Mouse (Mus musculus) testis, adult 2 months (tissue): Measurements from ENCODE around the gene Clpb. TPM values are rescaled to one million over a fixed set of nuclear protein-coding genes. Genes with fewer than 3 reads are reported as not detected.

ENCODE experiments used
- H3K27ac ChIP-seq: fragments of 200-500 bp; 2 replicates; pipeline ENCODE4 v1.5.1; 2012; ENCODE audit warnings: low read depth, low read length; ENCODE audit not compliant: control insufficient read depth, insufficient read depth
- H3K27me3 ChIP-seq: fragments of 200-500 bp; 2 replicates; pipeline ENCODE4 v1.6.1; 2012; ENCODE audit warnings: mild to moderate bottlenecking, low read length, moderate library complexity; ENCODE audit not compliant: control insufficient read depth, insufficient read depth
- H3K36me3 ChIP-seq: fragments of 200-500 bp; 2 replicates; pipeline ENCODE4 v1.6.1; 2012; ENCODE audit warnings: mild to moderate bottlenecking, low read length; ENCODE audit not compliant: control insufficient read depth, insufficient read depth
- H3K4me1 ChIP-seq: fragments of 200-500 bp; 2 replicates; pipeline ENCODE4 v1.6.1; 2012; ENCODE audit warnings: low read length; ENCODE audit not compliant: control insufficient read depth, insufficient read depth
- H3K4me3 ChIP-seq: fragments of 200-500 bp; 2 replicates; pipeline ENCODE4 v1.5.1; 2012; ENCODE audit warnings: low read depth, mild to moderate bottlenecking, low read length, moderate library complexity, mixed read lengths; ENCODE audit not compliant: control insufficient read depth
- CTCF ChIP-seq: fragments of 200-500 bp; IDR thresholded peaks from 2 replicates; pipeline ENCODE4 v1.5.1; 2012; ENCODE audit warnings: low read depth, mild to moderate bottlenecking, inconsistent platforms, low read length, moderate library complexity; ENCODE audit not compliant: control insufficient read depth, insufficient read depth, insufficient replicate concordance
- POLR2A ChIP-seq: fragments of 200-500 bp; IDR thresholded peaks from 2 replicates; pipeline ENCODE4 v1.6.1; 2012; ENCODE audit warnings: low read depth, mild to moderate bottlenecking, inconsistent platforms, low read length, moderate library complexity; ENCODE audit not compliant: control insufficient read depth
- polyA plus RNA-seq: library from polyadenylated mRNA; depleted of rRNA; stranded (reverse); fragments of >200 nt; gene quantifications from 2 replicates; pipeline ENCODE4 v1.2.3, GENCODE M21; 2012

Clpb gene
- polyA plus RNA-seq, 1 experiment: 866 TPM

- peaks cover 32% of the 10 kb centered on the region for H3K4me1 ChIP-seq
- H3K27ac ChIP-seq: no peak overlapping the region
- TF ChIP-seq POLR2A (no peak), CTCF (peak; percentile 27; the same call in 1 of the 2 replicates)
- peaks cover 3% of the 10 kb centered on the region for H3K27me3 ChIP-seq
- peaks cover 2% of the 10 kb centered on the region; the same call in 1 of the 2 replicates for H3K36me3 ChIP-seq
- no peak overlapping the region for H3K4me3 ChIP-seq
These were observed 159.7 kb downstream of the Clpb start for GRCm38 (mm10) chr7:101822836-101823757.

DNA sequence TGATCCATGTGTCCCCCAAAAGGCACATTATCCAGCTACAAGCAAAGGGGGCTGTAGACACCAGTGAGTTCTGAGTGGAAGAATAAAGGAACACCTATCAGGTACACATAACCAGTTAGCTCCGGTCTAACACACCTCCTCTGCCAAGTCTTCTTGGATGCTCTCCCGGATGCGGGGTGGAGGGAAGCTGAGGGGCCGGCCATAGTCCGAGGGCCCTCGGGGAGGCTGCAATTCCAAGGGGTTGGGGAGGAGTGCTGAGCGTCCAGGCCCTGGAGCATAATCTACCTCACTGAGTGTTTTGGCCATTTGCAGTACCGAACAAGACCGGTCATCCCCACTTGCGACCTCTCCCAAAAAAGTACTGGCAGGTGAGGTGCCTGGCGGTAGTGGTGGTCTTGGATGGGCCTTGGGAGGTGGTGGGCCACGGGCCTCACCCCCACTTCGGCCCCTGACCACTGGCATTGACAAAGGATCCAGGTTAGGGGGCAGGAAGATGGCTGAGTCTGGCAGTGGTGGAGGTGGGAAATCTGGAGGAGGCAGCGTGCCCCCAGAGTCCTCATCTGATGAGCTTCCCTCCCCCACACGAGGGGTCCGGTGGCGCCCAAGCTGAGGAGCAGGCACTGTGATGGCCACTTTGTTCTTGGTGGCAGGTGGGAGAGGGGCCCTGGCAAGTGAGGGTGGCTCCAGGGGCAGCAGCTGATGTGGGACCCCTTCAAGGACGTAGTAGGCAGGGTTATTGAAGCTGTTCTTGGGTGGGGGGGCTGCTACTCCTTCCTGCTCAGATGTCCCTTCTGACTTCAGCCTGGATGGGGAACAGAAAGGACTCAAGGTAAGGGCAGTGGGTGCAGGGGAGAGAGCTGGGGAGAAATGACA is 160.6 kb downstream of the Clpb start:
- H3K36me3 ChIP-seq: peaks cover 2% of the 10 kb centered on the region; the same call in 1 of the 2 replicates
- peaks cover 25% of the 10 kb centered on the region for H3K4me1 ChIP-seq
- TF ChIP-seq CTCF: no peak
- no peak for TF ChIP-seq POLR2A
- no peak overlapping the region for H3K27ac ChIP-seq
- no peak overlapping the region for H3K4me3 ChIP-seq
- H3K27me3 ChIP-seq: peaks cover under 1% of the 10 kb centered on the region; the same call in 1 of the 2 replicates

GRCm38 (mm10) chr7:101830373-101830772 is 166.9 kb downstream of the Clpb start:
- Histone ChIP-seq H3K27ac (no peak overlapping the region), H3K4me1 (no peaks in the 10 kb centered on the region), H3K4me3 (no peak overlapping the region), H3K36me3 (peaks cover 2% of the 10 kb centered on the region), H3K27me3 (no peaks in the 10 kb centered on the region)
- TF ChIP-seq CTCF: no peak
- TF ChIP-seq POLR2A: no peak

DNA sequence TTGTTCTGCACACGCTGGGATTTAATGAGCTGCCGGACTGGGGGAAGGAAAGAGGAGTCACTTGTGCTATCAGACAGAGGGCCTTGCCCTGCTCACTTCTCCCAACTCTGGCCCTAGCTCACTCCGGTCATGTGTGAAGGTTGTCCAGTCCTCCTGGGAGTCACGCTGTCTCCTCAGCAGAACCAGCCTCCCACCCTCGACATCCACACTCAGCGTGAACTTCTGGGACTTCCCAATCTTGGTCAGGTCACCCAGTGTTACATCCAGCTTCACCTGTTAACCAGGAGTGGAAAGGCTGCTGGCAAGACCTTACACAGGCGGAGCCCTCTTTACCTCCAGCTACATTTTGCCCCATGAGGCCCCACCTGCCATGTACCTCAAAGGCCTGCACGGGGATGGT is 168.0 kb downstream of the Clpb start:
- no peak overlapping the region for H3K4me3 ChIP-seq
- TF ChIP-seq CTCF: no peak
- no peak for TF ChIP-seq POLR2A
- H3K4me1 ChIP-seq: peaks cover 5% of the 10 kb centered on the region
- no peak overlapping the region for H3K27ac ChIP-seq
- no peaks in the 10 kb centered on the region for H3K27me3 ChIP-seq
- peaks cover 2% of the 10 kb centered on the region for H3K36me3 ChIP-seq

DNA sequence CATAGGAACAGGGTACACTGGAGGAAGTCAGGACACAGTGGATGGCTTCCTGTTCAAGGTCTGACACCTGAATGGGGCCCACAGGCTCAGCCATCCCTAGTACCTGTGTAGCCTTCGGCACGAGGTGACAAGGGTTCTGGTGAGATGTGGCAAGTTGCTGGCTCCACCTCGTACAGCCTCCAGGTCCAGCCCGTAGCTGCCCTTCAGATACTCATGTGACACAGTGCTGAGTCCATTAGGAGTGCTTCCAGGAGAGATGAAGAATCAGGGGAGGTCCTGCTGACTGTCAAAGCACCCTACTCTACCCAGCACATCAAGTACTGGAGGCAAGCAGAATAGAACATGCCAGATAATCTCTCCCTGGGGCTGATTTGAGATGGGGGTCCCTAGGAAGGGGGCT is 168.9 kb downstream of the Clpb start:
- no peaks in the 10 kb centered on the region for H3K27me3 ChIP-seq
- peaks cover 5% of the 10 kb centered on the region for H3K4me1 ChIP-seq
- H3K27ac ChIP-seq: no peak overlapping the region
- peaks cover 2% of the 10 kb centered on the region for H3K36me3 ChIP-seq
- no peak overlapping the region for H3K4me3 ChIP-seq
- TF ChIP-seq CTCF: no peak
- no peak for TF ChIP-seq POLR2A

DNA sequence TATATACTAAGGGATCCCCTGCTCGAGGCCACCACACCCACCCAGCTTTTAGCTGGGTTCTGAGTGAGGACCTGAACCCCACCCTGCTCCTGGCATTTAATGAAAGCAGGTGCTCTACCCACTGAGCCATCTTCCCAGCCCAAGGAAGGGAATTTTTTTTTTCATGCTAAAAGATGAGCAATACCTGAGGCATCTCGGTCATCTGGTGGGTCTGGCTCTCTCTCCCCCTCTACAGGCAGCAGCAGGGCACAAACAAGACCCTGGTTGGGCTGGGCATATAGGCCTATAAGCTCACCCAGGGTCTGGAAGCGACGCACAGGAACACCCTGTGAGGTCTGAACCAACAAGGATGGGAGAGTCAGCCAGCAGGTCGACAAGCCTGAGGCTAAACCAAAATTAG is 169.9 kb downstream of the Clpb start:
- peaks cover 7% of the 10 kb centered on the region for H3K4me1 ChIP-seq
- H3K27ac ChIP-seq: no peak overlapping the region
- TF ChIP-seq CTCF (no peak), POLR2A (no peak)
- H3K36me3 ChIP-seq: no peaks in the 10 kb centered on the region; the same call in none of the 2 replicates
- H3K27me3 ChIP-seq: no peaks in the 10 kb centered on the region
- H3K4me3 ChIP-seq: no peak overlapping the region

DNA sequence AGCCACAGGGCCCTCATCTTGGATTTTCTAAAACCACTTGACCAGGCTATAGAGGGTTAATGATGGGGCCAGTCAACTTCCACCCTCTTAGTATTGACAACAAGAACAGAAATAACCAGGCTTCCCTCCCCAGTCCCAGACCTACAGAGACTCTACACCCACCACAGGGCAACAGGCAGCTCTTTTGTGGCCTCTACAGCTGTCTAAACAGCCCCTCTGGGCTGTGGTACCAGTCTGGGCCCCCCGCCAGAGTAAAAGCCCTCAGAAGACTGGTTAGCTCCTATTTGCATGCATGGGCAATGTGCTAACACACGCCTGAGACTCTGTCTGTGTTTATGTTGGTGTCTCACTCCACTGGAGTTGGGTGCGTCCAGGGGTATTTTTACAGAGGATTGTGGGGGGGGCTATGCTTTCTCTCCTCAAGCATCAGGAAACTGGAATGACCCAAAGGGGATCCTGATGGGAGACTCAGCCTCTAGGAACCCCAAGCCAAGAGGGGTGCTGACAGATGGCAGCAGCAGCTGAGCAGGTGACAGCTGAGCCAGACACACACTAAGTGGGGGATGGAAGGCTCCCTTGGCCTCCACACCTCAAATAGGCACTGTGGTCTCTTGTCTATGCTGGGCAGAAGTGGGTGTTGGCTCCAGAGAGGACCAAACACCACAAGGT is 170.6 kb downstream of the Clpb start:
- H3K4me1 ChIP-seq: peaks cover 13% of the 10 kb centered on the region
- no peak overlapping the region for H3K27ac ChIP-seq
- H3K4me3 ChIP-seq: no peak overlapping the region
- no peaks in the 10 kb centered on the region for H3K27me3 ChIP-seq
- no peak for TF ChIP-seq CTCF
- TF ChIP-seq POLR2A: no peak
- no peaks in the 10 kb centered on the region; the same call in none of the 2 replicates for H3K36me3 ChIP-seq
